Mouse (Mus musculus): ENCODE data around the gene Diras2.

The Diras2 gene

DNA sequence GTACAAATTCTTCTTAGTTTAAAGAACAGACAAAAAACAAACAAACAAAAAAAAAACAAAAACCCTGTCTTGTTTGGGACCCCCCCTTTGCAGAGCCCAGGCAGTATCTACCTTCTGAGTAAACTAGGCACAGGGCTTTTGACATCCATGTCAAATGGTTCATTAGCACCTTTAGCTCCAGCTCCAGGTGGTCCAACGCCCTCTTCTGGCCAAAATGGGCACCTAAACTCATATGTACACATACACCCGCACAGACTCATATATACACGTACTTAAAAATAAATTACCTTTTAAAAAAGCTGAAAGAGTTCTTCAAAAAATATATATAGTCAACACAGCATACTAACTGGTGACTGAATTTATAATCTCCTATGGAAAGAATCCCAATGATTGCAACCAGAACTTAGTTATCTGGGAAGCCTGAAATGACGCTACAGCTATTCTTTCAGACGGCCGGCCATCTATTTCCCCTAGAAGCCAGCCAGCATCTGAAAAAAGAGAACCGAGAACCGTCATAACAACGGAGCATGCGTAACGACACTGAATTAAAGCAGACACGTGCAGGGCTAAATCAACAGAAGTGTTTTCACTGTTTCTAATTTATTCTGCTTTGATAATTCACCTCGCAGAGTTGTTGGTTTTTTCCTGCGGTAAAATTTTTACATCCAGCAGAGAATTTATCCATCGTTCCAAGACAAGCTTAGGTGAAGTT, 73.7 kb downstream of the Diras2 start:
- DNase-seq = no peak

DNA sequence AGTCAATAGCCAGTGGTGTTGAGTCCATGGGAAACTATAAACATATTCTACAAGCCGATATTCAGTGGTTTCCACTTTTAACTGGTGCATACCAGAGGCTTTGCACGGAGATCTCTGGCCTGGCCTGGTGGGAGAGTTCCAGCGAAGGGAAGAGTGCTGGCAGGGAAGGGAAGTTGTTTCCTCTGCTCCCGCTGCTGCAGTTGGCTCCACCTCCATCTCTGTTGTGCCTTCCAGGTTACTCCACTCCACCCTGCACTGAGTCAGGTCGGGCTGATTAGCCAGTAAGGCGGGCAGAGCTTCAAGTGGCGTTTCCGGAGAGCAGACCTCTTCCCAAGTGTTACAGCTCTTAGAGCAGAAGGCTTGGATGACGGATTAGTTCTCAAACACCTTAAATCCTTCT, 75.8 kb downstream of the Diras2 start:
- DNase-seq = no peak

DNA sequence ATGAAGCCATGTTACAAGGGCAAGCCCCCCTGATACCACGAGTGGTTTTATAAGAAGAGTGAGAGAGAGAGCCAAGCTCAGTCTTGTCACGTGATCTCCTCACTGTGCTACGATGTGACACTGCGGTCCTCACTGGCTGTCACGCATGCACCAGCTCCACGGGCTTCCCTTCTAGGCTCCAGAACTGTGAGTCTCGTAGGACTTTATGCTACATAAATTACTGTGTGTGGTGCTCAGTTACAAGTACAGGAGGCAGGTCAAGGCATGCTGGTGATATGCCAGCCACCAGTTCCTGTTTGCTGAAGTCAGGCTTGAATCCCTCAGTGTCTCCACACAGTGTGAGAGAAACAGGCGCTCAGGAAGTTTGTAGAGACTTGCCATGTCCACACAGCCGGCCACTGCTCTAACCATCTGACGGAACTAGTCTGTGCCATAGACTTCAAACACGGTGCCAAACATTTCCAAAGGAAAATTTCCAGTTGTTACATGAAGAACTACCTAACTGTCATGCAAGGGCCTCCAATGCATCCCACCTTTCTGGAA, 76.3 kb downstream of the Diras2 start:
- DNase-seq = no peak
